Mouse (Mus musculus) fat pad, adult 2 months (tissue): ENCODE measurements around the gene Itpr1.
"Not testable (repeated sequence)": the region's sequence is repeated elsewhere in the genome, so short reads cannot be mapped to it uniquely, and the experiment has no call there.

Experiments used
- DNase-seq: peaks from one replicate; pipeline ENCODE4 v3.0.0-alpha.2; 2011; ENCODE audit warnings: low read depth, low spot score; ENCODE audit errors: extremely low read depth

The Itpr1 gene

DNA sequence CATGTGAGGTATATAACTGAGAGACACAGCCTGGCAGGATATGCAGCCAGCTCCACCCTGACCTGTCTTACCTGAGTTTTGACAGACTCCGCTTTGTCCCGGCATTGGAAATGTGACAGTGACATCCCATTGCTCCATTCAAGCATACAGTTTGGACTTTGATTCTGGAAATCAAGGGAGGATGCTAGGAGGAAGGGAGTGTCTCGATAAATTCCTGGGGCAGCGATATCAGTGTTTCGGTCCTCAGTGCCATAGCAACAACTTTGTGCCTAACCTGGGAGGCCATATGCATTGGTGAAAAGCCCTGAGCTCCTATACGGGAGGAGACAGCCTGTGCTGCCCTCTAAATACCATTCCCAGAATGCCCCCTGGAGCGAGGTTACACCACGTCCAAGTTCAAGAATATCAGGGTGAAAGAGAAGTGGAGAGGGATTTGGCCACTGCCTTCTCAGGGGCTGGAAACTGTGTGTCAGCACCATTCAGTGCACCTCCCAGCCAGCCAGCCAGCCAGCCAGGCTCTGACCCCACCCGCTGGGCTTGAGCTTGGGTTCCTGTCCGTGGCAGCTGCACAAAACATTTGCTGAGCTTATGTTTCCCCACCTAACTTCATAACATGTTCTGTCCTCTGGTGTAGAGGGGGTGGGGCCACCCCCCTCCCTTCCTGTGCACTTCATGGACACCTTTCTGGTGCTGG is 319.7 kb downstream of the Itpr1 start:
- no peak for DNase-seq

DNA sequence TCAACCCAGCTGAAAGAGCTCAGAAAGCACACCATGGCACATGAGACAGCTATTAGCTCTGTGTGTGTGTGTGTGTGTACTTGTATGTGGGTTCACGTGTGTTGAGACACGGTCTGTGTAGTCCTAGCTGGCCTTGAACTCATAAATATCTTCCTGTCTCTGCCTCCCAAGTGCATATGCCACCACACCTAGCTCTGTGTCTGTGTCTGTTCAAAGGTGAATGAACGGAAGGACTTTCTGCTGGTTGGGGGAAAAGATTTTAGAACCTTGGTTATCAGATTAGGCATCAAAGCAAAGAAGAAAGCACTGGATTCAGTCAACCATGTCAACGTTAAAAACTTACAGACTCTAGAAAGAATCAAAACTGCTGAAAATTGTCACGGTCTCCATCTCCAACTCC is 321.2 kb downstream of the Itpr1 start:
- DNase-seq, result no peak

GRCm38 (mm10) chr6:108534596-108534995 is 321.7 kb downstream of the Itpr1 start:
- DNase-seq, result no peak

- no peak for DNase-seq
These were observed 322.4 kb downstream of the Itpr1 start for GRCm38 (mm10) chr6:108535309-108535708.

- DNase-seq, result no peak
These were observed 323.8 kb downstream of the Itpr1 start for GRCm38 (mm10) chr6:108536546-108537317.

DNA sequence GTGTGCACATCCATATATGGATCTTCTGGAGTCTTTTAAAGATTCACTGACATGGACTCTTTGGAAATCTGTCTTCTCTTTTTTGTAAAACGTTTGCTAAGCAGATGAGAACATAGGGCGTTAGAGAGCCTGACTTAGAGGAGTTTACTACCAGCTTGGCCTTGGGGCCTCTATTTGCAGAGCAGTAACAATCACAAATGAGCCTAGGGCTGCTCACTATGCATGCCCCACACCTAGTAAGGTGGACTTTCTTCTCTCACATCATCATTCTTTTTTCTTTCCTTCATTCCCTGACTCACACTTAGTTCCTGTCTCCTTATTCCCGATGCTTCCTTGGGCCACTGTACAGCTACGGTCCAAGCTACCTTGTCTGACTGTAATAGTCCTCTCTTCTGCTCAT is 325.5 kb downstream of the Itpr1 start:
- no peak for DNase-seq

DNA sequence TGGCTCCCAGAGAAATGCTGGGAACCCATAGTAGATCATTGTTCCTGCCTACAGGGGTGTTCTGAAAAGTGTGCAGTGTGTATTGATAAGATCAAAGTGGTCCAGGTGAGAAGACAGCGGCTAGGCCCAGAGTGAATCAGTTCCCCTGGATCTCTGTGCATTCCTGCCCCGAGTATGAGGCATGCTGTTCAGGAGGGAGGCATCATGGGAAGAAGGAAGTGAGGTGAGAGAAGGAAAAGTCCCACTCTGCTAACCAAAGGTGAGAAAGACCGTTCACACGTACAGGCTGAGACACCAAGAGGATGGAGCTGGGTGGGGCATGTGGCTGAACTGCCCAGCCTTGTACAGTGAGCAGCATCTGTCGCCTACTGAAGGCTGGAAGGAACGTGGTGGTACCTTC is 327.5 kb downstream of the Itpr1 start:
- DNase-seq, result no peak

DNA sequence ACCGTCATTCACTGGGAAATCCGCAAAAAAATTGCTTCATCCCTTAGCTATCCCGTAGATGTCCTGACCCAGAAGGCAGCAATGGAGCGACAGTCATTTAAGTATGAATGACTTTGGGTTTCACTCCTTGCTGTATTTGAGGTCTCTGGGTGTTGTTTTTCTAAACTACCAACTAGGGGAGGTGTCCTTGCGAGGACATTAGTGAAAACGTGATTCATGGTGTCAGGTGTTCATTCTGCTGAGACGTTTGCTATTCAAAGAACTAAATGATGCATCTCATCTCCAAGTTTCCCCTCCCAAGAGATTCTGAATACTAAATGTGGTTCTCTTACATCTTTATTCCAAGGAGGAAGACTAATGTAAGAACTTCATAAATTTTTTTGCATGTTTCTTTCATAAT is 332.0 kb downstream of the Itpr1 start:
- no peak for DNase-seq

DNA sequence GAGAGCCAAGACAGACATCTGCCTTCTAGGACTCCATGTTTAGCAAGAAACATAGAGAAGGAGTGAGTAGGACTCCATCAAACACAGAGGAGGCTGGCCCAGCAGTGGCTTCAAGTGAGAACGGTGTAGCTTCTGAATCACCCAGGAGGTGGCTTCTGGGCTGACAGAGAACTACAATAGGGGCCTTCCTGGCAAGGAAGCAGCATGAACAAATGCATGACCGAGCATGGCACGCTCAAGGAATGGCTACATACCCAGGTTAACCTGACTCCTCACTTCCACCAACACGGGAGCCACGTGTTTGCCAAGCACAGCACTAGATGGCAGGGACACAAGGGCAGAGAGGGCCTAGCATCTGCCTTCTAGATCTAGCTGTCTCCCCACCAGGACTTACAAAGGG is 332.6 kb downstream of the Itpr1 start:
- no peak for DNase-seq

- no peak for DNase-seq
These were observed 335.5 kb downstream of the Itpr1 start for GRCm38 (mm10) chr6:108548413-108548812.

GRCm38 (mm10) chr6:108549495-108549935 is 336.6 kb downstream of the Itpr1 start:
- DNase-seq, result no peak

- no peak for DNase-seq
These were observed 339.1 kb downstream of the Itpr1 start for GRCm38 (mm10) chr6:108551725-108552620.

DNA sequence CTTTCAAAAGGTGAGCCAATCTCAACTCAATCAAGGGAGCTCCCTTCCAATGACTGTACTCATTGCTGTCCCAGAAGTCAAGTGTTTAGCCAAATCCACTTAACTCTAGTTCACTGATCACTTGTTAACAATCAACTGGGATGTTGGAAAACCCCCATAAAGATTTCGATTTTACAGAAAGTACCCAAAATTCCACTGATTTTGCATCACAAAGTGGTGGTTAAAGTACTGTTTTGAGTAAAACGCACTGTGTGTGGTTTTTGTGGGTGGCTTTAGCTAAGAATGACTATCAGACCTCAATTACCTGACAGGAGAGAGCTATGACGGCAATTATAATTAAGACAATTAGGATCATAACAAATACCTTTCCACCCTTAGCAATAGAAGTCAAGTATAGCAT is 340.1 kb downstream of the Itpr1 start:
- DNase-seq, result no peak

DNA sequence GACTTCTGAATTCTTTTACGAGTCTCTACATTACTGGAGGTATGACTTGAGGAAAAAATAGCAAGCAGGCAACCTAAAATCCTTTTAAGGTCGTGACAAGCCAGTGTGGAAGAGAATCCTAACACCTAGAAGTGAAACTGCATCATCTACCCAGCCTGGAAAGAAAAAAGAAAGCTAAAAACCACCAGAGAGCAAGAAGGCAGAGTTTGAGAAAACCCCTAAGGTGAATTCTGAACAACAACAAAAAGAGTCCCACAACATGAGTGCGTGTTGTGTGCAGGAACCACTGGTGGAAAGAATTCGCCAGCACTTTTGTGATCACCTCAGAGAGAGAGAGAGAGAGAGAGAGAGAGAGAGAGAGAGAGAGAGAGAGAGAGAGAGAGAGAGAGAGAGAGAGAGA is 340.6 kb downstream of the Itpr1 start:
- DNase-seq, result no peak

DNA sequence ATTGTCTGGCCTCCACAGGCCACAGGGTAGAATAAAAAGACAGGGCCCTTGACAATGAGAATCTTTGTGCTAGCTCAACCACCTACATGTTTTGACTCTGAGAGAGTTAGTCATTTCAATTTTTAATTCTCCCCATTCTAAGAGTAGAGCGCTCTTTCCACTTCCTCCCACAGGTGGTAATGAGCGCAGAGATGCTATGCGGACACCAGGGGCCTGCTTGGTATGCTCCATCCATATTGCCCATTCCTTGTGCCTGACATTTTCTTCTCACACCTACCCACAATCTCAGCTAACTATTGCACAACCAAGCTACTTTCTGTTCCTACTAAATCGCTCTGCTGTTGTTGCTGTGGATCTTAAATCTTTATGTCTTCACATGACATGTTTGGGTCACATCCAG is 341.5 kb downstream of the Itpr1 start:
- no peak for DNase-seq

- DNase-seq, result no peak
These were observed 342.0 kb downstream of the Itpr1 start for GRCm38 (mm10) chr6:108554878-108555277.

DNA sequence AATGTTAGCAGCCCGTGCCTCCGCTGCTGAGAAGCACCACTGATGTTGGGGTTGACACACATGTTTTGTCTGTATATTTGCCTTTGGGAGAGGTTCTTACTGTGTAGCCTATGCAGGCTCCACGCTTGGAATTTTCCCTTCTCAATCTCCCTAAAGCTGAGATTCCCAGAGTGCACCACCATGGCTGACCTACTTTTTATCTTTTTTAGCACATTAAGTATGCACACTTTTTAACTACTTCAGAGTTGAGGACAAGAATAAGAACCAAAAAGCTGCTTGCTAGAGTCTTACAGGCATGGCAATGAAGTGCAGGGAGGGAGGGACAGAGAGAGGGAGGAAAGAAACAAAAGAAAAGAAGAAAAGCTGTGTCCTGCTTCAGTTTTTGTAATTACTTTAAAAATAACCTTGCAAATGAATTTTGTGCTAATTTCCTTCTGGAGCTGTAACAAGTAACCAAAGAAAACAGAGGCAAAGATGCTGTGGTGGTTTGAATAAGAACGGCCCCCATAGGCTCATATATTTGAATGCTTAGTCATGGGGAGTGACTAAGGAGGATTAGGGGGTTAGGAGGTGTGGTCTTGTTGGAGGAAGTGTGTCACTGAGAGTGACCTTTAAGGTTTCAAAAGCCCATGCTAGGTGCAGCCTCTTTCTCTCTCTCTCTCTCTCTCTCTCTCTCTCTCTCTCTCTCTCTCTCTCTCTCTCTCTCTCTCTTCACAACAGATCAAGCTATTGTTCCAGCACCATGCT is 344.9 kb downstream of the Itpr1 start:
- no peak for DNase-seq

GRCm38 (mm10) chr6:108559226-108559625 is 346.3 kb downstream of the Itpr1 start:
- DNase-seq, result not testable (repeated sequence)

DNA sequence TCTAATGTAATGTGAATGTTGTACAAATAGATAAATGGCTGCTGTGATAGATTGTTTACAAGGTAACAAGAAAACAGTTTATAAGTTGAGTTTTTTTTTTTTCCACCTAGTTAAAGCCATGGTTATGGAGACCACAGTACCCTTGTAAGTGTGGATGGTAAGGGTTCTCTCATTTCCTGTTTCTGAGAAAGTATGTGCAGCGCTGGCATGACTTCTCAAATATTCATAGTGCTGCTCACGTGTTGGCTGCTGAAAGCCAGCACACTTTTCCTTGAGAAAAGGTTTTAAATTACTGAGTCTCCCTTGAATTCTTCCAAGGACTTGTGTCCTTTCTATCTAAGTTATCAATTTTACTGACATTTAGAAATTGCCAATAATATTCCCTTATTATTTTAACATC is 350.1 kb downstream of the Itpr1 start:
- no peak for DNase-seq

DNA sequence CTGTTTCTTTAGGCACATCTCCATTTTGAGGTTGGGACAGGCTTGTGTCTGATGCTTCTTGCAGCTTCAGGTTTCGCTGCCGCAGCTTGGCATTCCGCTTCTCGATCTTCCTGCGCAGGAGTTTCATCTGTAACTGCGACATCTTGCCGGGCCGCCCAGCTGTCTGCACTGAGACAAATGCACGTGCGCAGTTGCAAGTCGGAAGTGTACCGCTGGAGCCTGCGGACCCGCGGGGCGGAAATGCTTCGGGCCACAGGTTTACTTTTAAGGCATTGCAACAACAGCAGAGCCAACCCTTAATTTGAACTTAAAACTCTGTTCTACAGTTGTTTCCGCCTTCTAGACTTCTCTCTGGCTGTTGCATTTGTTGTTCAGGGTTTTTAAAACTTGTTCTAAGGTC is 352.6 kb downstream of the Itpr1 start:
- DNase-seq, result not testable (repeated sequence)

DNA sequence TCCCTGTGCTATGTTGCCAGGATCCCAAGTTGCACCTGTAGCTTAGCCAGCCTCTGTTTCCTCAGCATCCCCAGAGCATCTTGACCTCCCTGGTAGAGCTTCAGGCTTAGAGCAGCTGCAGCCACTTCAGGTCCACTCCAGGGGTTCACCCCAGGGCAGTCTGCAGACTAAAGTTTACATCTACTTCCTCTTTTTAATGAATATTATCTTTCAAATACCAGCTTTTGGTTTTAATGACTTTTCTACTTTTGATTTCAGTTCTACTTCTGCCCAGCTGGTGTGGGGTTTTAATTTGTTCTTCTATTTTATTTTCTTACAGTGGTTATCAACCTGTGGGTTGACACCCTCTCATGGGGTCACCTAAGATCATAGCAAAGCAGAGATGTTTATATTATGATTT is 353.7 kb downstream of the Itpr1 start:
- DNase-seq, result no peak
